Mouse (Mus musculus): ENCODE data around the gene Slco6d1. TPM values are rescaled to one million over a fixed set of nuclear protein-coding genes. Genes with fewer than 3 reads are reported as not detected.

Slco6d1 gene
- polyA plus RNA-seq, 1 experiment from 2014 or later = not detected

GRCm38 (mm10) chr1:98554388-98554787 lies 133.5 kb downstream of the Slco6d1 start:
- no peak overlapping the region for H3K27ac ChIP-seq (ENCODE audit: low read length)
- no peak for ATAC-seq (ENCODE audit: low FRiP score, low TSS enrichment)
- H3K9me3 ChIP-seq (ENCODE audit: low read length) = no peaks in the 10 kb centered on the region
- H3K9ac ChIP-seq (replicated peaks; ENCODE audit: low read length) = no peak overlapping the region
- WGBS = 79% methylated on average over 2 of the region's 2 CpGs
- H3K4me1 ChIP-seq (ENCODE audit: insufficient read depth, low read length) = no peaks in the 10 kb centered on the region
- no peaks in the 10 kb centered on the region for H3K27me3 ChIP-seq (ENCODE audit: insufficient read depth, low read length)
- no peaks in the 10 kb centered on the region for H3K36me3 ChIP-seq (ENCODE audit: insufficient read depth, low read length)
- H3K4me2 ChIP-seq (replicated peaks; ENCODE audit: low read depth, low read length) = no peak overlapping the region
- H3K4me3 ChIP-seq (ENCODE audit: low read length) = no peak overlapping the region

GRCm38 (mm10) chr1:98565701-98566100 lies 144.8 kb downstream of the Slco6d1 start:
- no peaks in the 10 kb centered on the region for H3K4me1 ChIP-seq (ENCODE audit: insufficient read depth, low read length)
- H3K36me3 ChIP-seq (ENCODE audit: insufficient read depth, low read length) = no peaks in the 10 kb centered on the region
- no peak overlapping the region for H3K27ac ChIP-seq (ENCODE audit: low read length)
- H3K4me2 ChIP-seq (replicated peaks; ENCODE audit: low read depth, low read length) = no peak overlapping the region
- H3K4me3 ChIP-seq (ENCODE audit: low read length) = no peak overlapping the region
- H3K27me3 ChIP-seq (ENCODE audit: insufficient read depth, low read length) = no peaks in the 10 kb centered on the region
- H3K9me3 ChIP-seq (ENCODE audit: low read length) = no peaks in the 10 kb centered on the region
- H3K9ac ChIP-seq (replicated peaks; ENCODE audit: low read length) = no peak overlapping the region
- ATAC-seq (ENCODE audit: low FRiP score, low TSS enrichment) = no peak

Small RNA genes within 50 kb of the gene (microRNA-seq; reads per million reads assigned to microRNA genes)
- not detected for gene Gm26134
